Mouse (Mus musculus) erythroblast, adult 5-6 weeks (primary cell): ENCODE data around the gene Clgn. TPM values are rescaled to one million over a fixed set of nuclear protein-coding genes. Genes with fewer than 3 reads are reported as not detected.

ENCODE experiments used
- ATAC-seq: replicated peaks from 2 replicates; pipeline ENCODE4 v1.8.0; 2016; ENCODE audit warnings: moderate number of reproducible peaks, mild to moderate bottlenecking, moderate TSS enrichment, inconsistent platforms; ENCODE audit not compliant: poor library complexity, low FRiP score, severe bottlenecking
- total RNA-seq, 2 experiments: library from RNA; stranded (forward) in 1 of 2; stranded (reverse) in 1 of 2; fragments of 150-400 nt in 1 of 2; fragments of 200-764, 138-1000 nt in 1 of 2; gene quantifications; 2 replicates each; pipeline versions ENCODE4 v1.2.3 to v1.2.4; 2015 to 2017; ENCODE audit warnings: low replicate concordance in 2 of 2

The Clgn gene
- total RNA-seq, 2 experiments from 2014 or later, result 0.77 to 4.3 TPM

DNA sequence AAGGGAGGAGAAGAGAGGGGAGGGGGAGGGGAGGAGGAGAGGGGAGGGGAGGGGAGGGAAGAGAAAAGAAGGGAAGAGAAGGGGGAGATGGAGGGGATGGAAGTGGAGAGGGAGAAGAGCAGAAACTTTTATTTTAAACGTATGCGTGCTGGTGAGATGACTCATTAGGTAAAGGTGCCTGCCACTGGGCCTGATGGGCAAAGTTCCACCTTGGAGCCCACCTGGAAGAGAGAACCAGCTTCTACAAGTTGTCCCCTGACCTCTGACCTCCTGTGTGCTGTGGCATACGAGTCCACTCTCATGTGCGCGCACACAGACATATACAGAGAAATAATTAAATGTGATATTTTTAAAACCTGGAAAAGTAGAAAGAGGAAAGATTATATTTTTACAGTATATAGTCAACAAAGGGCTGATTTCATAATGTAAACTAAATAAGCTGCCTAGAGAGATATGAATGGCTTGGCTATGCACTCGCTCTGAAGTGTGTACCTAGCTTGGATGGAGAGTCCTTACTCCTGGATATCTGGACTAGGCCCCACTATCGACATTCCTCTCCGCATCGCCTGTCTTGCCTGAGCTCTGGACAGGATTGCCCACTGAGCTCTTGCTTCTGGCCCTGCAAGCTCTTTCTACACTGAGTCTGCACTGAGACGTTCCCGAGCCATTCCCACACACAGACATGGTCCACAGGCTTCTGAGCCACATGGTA, 29.3 kb downstream of the Clgn start:
- ATAC-seq, result no peak

DNA sequence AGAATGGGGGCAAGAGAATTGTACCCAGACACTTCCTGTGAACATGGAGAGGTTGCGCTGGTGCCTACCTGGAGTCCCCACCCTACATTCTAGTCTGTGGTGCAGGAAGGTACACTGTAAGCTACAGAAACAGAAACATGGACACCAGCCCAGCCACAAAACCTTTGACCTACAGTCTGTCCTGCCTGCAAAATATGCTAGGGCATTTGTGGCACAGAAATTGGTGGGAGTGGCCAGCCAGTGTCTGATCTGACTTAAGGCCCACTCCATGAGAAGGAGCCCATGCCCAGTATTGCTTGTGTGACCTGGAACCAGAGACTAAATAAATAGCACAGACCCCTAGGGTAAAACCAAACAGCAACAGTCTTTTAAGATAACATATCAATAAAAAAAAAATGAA, 31.7 kb downstream of the Clgn start:
- ATAC-seq, result no peak

DNA sequence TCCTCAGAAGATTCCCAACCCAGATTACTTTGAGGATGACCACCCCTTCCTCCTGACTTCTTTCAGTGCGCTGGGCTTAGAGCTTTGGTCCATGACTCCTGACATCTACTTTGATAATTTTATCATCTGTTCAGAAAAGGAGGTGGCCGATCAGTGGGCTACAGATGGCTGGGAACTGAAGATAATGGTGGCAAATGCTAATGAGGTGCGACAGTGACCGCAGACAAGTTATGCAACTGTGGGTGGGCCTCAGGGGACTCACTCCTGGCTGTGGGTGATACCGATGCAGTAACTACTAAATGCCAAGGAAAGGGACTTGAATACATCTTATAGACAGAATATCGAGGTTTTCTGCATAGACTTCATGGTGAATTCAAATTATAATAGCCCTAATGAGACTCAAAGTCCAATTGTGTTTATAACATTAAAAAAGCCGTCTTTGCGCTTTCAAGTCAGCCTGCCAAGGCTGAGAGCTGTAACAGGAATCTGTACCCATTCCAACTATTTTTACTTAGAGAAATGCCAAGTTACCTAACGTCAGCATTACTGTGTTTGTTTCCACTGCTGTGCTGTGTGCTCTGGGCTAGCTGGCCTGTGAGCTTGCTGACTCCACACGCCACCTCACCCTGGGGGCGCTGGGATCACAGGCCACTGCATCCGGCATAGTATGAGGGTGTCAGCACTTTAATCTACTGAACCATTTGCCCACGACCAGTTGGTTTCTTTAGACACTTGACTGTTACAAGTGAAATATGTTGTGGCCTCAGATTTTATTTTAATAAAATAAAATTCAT, 33.6 kb downstream of the Clgn start:
- peak; percentile 93 for ATAC-seq

DNA sequence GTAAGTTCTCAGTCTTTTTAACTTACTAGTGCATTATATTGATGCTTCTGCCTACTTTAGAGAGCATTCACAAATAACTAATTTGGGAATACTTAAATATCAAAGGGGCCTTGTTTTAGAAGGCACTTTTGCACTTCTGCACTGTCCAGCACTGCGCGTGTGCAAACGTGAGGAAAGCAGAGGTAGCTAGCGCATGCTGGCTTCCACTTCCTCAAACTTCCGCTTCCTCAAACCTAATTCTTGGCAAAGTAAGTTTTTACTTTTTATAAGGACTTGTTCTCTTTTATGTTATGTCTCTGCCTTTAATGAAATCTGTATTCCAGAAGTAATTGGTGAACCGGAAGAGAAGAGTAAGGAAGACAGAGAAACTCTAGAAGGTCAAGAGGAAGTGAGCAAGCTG, 35.5 kb downstream of the Clgn start:
- ATAC-seq, result no peak

DNA sequence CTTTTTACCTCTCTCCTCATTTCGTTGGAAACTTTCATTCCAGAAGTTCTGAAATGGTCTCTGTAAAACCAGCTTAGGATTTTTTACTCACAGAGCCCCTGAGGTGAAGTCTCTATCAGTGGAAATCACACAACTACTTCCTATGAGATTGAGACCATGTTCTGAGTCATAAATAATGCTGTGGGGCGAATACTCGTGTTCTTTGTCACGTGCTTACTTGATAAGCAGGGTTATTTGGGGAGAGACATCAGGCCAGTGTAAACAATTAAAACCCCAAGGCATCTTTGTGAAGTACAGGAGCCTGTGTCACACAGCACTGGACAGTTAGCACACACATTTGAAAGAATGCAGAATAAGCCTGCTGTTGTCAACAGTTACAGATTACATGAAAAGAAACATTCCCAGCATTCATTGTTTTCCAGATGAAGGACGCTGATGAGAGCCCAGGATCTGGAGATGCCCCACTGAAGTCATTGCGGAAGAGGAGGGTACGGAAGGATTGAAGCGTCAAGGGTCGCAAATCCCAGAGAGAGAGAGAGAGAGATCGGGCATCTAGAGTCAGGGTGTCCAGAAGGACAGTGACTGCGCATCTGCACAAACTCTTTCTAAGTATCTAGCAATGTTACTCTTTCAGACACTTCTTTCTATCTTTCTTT, 36.6 kb downstream of the Clgn start:
- ATAC-seq, result no peak

DNA sequence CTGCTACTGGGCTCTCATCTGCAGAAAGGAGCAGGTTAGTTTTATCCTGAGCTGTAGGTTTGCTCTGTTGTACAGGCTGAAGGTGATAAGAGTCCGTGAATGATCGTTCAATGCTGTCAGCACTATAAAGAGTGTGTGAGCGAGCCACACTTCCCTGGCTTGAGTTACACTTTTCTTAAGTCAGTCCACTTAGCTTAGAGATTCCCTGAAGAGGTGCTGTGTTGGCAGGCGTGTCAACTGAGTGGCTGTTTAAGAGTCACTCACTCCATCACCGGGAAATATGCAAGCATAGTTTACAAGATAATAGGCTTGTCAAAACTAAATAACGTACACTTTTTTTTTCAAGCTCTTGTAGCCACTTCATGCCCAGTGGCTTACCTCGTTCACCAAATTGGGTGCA, 37.3 kb downstream of the Clgn start:
- ATAC-seq, result 0 out of 2 replicates have a peak, but pooled peaks have one; percentile 18

DNA sequence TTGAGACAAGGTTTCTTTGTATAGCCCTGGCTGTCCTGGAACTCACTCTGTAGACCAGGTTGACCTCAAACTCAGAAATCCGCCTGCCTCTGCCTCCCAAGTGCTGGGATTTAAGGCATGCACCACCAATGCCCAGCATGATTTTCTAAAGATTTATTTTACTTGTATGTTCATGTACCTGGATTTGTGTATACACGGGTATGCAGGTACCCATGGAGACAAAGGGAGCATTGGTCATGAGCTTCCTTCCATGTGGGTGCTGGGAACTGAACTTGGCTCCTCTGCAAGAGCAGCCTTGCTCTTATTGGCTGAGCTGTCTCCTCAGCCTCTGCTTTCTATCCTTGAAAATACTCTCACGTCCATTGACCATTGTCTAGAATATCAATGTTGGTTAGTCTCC, 39.0 kb downstream of the Clgn start:
- peak; percentile 15 for ATAC-seq

DNA sequence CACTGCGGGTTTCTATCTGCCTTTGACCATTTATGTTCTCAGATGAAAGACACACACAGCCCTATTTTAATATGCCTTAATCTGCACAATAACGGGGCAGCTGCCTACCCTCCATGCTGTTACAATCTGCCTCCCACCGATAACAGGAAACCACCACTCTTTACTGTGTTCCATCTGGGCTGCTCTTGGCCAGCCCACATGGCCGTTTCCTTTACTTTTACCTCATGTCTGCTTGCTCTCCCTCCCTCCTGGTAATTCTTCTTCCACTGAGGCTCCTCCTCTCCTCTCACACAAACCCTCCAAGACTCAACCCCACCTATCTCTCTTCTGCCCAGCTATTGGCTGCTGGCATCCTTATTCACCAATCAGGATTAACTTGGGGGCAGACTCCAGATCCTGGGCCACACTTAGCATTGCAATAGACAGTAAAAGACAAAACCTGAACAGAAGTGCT, 39.4 kb downstream of the Clgn start:
- peak; percentile 88 for ATAC-seq

DNA sequence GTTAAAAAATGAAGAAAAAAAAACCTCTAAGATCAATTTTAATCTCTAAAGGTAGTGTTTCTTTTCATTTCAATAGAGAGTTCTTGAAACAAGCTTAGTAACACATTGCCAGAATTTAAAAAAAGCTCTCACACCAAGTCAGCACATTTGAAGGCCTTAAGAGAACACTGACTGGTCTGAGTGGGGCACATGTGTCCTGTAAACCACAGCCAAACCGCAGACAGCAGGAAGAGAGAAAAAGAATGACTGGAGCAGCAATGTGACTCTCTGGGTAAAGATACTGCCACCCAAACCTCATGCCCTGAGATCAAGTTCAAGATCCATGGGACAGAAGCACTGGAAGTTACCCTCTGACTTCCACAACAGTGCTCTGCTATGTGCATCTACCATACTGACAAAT, 47.4 kb downstream of the Clgn start:
- ATAC-seq, result no peak

DNA sequence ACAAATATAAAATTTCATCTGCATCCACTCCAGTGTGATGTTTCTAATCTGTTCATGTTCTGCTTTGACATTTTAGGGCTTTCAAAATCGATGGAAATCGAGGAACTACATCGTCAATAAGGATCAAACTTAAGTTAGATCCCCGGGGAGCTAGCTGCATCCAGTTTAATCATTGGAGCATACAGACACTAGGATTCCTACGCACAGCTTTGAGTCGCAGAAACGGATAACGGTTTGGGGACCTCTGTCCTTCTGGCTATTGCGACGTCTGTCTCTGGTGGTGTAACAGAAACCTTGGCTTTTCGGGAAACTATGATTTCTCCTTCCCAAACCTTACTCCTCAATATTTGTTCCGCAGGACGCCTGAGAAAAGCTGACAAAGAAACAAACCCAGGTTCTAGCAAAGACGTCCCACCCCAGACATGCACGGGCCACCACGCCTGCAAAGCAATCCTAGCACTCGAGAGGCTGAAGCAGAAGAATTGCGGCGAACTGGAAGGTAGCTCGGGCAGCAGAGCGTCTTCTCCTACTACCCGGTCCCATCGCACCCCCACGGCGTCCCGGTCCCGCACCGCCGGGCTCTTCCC, 52.1 kb downstream of the Clgn start:
- ATAC-seq, result peak; percentile 46

DNA sequence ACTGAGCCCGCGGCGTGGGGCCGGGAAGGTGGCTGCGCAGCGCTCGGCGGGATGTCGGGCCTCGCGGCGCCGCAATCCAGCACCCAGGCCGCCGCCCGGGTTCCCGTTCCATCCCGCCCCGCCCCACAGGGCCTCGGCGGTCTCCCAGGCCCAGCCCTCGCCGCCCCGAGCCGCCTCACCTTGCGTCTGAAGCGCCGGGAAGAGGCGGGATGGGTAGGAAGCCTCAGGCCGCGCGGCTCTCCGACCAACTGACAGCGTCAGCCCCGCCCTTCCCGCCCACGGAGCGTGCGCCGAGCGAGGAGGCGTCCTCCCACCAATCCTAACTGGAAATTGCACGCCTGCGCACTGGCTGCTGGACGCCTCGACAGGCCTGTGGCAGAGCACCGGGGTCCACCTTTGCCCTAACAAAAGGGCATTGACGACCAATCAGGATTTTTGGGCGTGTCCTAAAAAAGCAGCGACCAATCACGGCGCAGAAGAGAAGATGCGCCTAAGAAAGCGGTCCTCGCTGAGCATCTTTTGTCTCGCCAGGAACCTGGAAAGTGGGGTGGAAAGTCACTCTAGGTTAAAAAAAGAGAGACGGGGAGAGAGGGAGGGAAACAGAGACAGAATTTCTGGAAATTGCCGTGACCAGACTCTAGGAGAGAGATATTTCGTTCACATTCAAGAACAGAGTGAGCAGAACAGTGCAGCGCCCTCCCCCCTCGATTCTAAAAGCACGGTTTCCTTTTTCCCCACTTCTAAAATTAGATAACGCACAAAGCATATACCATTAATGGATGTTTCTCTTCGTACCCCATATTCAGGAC, 52.8 kb downstream of the Clgn start:
- peak; percentile 97 for ATAC-seq

DNA sequence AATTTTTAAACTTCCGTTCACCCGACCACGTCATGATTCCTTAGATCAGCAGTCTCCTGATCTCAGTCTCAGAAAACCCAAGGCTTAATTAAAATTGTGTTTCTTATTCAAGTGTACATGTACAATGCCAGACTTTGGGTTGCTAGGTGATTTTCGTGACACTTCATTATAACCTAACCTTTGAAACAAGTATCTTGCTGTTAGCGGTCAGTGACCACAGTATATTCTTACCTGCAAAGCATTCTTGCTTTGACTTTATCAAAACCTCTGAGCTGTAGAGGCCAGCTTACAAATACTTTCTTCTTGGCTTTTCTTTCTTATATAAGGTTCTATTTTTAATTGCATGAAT, 53.4 kb downstream of the Clgn start:
- ATAC-seq, result no peak

DNA sequence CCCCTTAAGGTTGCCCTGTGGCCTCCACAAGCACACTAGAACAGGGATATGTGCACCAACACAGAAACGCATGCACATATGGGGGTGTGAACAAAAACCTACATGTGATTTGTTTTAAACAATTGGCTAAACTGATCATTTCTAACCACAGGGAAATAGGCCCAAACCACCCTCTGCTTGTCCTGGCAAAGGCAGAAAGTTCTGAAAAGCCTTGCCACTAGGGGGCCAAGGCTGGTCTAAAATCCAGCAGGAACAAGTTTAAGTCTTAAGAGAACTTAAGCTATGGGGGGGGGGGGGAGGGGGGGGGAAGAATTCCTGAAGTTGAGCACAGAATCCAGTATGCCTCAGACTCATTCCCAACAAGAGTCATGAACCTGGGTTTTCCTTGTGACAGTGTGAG, 60.3 kb downstream of the Clgn start:
- ATAC-seq, result peak; percentile 58; the same call in 1 of the 2 replicates

DNA sequence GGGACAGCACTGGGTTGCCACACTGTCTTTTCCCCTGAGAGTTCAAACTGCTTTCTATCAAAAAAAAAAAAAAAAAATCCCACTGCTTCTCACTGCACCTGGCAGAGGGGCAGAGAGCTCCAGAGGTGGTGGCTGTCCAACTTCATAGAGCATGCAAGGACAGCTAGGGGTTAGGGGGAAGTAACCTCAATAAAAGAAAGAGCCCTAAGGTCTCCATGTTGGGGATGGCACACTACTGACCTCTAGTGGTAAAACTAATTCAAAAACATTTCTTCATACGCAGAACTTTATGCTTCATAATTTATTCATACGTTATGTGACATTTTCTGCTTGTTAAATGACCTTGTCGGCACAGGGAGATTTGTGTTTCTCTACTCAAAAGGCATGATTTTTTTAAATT, 61.4 kb downstream of the Clgn start:
- peak; percentile 80 for ATAC-seq

DNA sequence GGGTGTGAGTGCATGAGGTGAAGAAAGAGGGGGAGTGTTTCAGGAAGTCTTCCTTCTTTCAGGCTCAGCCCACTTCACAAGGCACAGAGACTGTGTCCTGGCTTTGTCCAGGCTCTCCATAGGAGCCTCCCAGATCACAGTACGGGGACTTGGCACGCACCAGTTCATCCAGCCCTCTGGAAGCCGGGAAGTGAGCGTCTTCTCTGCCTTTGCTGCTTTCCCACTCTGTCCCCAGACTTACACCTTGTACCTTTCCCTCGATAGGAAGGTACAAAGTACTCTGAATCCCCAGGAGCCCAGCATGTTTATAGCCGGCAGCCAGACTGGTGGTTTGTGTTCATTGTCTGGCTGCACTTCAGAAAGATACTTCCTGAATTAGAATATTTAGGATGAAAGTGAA, 67.5 kb downstream of the Clgn start:
- ATAC-seq, result no peak

DNA sequence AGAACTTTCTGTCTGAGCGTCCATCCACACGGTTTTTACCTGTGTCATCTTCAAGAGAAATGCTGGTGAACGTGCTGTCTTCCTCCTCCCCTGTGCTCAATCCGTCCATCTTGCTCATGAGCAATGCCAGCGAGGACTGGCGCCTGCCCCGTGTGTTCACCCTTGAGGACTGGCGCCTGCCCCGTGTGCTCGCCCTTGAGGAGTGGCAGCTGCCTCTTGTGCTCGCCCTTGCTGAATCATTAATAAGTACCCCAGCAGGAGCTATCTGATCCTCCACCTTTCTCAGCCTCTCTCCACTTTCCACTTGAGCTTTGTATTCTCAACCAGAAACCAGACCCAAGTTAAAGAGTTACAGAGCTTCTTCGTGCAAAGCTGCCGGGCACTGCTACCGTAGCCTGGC, 68.6 kb downstream of the Clgn start, which contains the start of gene Scoc:
Gene Scoc (minus strand): TSS at position 170 of the 400 bp plus-strand sequence.
- ATAC-seq, result no peak

DNA sequence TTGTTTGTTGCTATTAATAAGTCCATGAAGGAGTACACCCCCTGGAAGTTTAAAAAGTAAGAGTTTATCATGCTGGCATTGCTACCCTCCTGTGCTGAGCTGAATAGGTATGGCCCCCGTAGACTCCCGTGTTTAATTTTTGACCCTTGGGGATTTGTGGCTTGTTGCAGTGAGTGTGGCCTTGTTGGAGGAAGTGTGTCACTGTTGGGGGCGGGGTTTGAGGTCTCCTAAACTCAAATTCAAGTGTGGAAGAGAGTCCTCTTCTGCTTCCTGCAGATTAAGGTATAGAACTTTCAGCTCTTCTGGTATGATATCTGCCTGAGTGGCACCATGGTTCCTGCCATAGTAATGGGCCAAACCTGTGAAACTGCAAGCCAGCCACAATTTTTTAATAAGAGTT, 69.9 kb downstream of the Clgn start:
- ATAC-seq, result no peak
